Mouse (Mus musculus): ENCODE results near the gene Nfatc2. TPM values are rescaled to one million over a fixed set of nuclear protein-coding genes. Genes with fewer than 3 reads are reported as not detected.
A peak's percentile ranks its signal among the peaks of the same experiment; 100 is the strongest.

The Nfatc2 gene
- polyA plus RNA-seq, 1 experiment: 61.9 TPM

DNA sequence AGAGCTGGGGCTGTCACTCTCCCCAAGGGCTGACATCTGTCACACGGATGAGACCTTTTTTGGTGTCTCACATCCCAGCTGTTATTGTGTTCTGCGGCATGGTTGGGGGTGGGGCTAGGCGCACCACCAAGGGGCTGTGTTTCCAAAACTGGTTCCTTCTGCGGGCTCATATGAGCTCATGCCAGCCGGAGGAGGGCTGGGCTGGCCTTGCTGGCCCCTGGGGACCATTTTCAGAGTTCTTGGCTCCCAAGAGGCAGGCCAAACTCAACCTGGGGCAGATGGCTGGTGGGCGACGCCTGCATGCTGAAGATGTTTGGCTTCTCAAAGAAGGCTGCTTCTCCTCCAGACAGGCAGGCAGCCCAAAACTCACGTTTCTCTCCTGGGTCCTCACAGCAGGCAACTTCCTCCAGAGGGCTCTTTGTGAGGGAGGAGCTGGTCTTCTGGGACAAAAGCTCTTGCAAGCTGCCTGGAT, 162.4 kb downstream of the Nfatc2 start:
- H3K27ac ChIP-seq (ENCODE audit: insufficient read depth, low read depth, low read length): no peak overlapping the region
- TF ChIP-seq POLR2A (IDR thresholded peaks at IDR 0.05; ENCODE audit: borderline replicate concordance, low read depth, low read length): no peak
- TF ChIP-seq CTCF (IDR thresholded peaks at IDR 0.05; ENCODE audit: low read depth, low read length): no peak
- H3K4me3 ChIP-seq (ENCODE audit: insufficient read depth, low read length): no peak overlapping the region
- H3K4me1 ChIP-seq (ENCODE audit: control insufficient read depth, insufficient read depth, low read length): no peaks in the 10 kb centered on the region

DNA sequence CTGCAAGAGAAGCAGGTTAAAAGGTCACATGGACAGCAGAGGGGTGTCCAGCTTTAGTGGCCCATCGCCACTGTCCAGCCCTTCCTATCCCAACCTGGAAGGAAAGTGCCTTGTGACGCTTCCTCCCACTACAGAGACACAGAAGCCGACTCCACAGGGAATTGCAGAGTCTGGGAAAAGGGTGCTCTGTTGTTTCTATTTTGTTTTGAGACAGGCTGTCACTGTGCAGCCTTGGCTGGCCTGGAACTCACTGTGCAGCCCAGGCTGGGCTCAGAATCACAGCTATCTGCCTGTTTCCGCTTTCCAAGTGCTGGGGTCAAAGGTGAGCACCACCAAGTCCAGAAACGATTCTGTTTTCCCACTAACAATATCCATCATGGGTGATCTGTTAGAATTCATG, 167.3 kb downstream of the Nfatc2 start:
- Histone ChIP-seq H3K4me3 (ENCODE audit: insufficient read depth, low read length) (no peak overlapping the region), H3K27ac (ENCODE audit: insufficient read depth, low read depth, low read length) (no peak overlapping the region), H3K4me1 (ENCODE audit: control insufficient read depth, insufficient read depth, low read length) (peaks cover 7% of the 10 kb centered on the region)
- TF ChIP-seq POLR2A (IDR thresholded peaks at IDR 0.05; ENCODE audit: borderline replicate concordance, low read depth, low read length) (no peak), CTCF (IDR thresholded peaks at IDR 0.05; ENCODE audit: low read depth, low read length) (no peak)

DNA sequence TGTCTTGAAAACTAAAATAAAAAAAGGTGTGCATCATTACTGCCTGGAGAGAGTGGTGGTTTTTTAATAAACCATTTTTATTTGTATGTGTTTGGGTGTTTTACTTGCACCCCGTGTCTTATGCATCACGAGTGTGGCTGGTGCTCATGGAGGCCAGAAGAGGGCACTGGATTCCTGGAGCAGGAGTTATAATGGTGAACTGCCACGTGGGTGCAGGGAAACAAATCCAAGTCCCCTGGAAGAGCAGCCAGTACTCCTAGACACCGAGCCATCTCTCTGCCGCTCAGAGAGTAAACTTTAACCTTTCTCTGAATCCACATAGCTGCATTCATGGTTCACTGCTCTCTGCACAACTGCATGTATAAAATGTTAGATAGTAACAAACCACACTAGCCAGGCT, 168.1 kb downstream of the Nfatc2 start:
- no peak for TF ChIP-seq CTCF (IDR thresholded peaks at IDR 0.05; ENCODE audit: low read depth, low read length)
- no peak for TF ChIP-seq POLR2A (IDR thresholded peaks at IDR 0.05; ENCODE audit: borderline replicate concordance, low read depth, low read length)
- Histone ChIP-seq H3K27ac (ENCODE audit: insufficient read depth, low read depth, low read length) (no peak overlapping the region), H3K4me1 (ENCODE audit: control insufficient read depth, insufficient read depth, low read length) (peaks cover 8% of the 10 kb centered on the region), H3K4me3 (ENCODE audit: insufficient read depth, low read length) (no peak overlapping the region)

DNA sequence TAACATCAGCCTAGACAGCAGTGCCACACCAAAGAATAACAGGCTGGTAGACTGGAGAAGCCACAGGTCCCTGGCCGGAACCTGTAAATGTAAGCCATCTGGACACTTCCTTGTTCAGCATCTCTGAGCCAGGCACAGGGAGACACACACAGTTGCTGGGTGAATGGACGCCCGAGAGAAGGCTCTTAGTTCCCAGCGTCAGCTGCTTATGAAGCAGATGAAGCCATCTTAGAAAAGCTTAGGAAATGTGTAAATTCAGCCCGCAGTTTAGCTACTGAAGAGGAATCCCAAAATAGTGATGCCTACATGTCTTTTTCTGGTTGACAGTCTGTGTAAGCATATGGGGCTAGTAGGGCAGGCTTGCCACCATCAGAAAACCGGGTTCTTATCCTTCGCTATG, 169.1 kb downstream of the Nfatc2 start:
- TF ChIP-seq CTCF (IDR thresholded peaks at IDR 0.05; ENCODE audit: low read depth, low read length): no peak
- TF ChIP-seq POLR2A (IDR thresholded peaks at IDR 0.05; ENCODE audit: borderline replicate concordance, low read depth, low read length): no peak
- Histone ChIP-seq H3K27ac (ENCODE audit: insufficient read depth, low read depth, low read length) (no peak overlapping the region), H3K4me3 (ENCODE audit: insufficient read depth, low read length) (no peak overlapping the region), H3K4me1 (ENCODE audit: control insufficient read depth, insufficient read depth, low read length) (peaks cover 8% of the 10 kb centered on the region)

DNA sequence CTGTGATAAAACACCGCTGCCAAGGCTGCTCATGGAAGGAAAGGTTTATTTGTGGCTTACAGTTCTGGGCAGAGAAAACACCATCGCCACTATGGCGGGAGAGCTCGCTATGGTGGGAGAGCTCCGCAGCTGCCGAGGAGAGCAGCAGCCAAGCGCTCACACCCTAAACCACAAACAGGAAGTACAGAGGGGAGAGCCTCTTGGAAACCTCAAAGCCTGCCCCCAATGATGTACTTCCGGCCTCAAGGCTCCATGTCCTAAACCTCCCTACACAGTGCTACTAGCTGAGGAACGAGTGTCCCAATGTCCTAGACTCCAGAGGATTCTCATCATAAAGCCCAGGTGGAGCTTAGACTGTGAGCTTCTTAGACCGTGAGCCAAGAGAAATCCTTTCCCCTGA, 171.9 kb downstream of the Nfatc2 start:
- peaks cover 8% of the 10 kb centered on the region for H3K4me1 ChIP-seq (ENCODE audit: control insufficient read depth, insufficient read depth, low read length)
- H3K27ac ChIP-seq (ENCODE audit: insufficient read depth, low read depth, low read length): no peak overlapping the region
- no peak overlapping the region for H3K4me3 ChIP-seq (ENCODE audit: insufficient read depth, low read length)
- no peak for TF ChIP-seq POLR2A (IDR thresholded peaks at IDR 0.05; ENCODE audit: borderline replicate concordance, low read depth, low read length)
- TF ChIP-seq CTCF (IDR thresholded peaks at IDR 0.05; ENCODE audit: low read depth, low read length): no peak

DNA sequence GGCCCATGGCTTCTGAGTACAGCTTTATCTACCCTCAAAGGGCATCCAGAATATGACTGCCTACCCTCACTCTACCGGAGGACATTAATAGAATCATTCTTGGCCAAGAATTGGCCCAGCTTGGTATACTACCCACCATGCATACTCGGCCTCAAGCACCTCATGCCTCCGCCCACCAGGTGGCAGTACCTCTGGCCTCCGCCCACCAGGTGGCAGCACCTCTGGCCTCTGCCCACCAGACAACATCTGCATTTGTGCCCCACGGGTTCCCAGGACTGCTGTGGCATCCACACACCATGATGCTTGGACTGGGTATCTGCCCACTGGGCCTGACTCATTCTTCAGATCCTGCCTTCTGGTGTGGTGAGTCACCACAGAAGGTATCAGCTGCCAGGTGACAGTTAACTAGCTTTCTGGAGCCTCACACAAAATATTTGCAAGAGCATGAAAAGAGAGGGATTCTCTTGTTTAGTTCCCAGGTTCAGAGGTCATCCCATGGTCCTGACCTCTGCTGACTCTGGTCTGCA, 173.0 kb downstream of the Nfatc2 start:
- TF ChIP-seq CTCF (IDR thresholded peaks at IDR 0.05; ENCODE audit: low read depth, low read length): peak; percentile 46
- TF ChIP-seq POLR2A (IDR thresholded peaks at IDR 0.05; ENCODE audit: borderline replicate concordance, low read depth, low read length): no peak
- H3K4me3 ChIP-seq (ENCODE audit: insufficient read depth, low read length): no peak overlapping the region
- H3K4me1 ChIP-seq (ENCODE audit: control insufficient read depth, insufficient read depth, low read length): peaks cover 8% of the 10 kb centered on the region
- H3K27ac ChIP-seq (ENCODE audit: insufficient read depth, low read depth, low read length): no peak overlapping the region

Other genes with a start within 250 kb of the Nfatc2 start
- 1.1 and 1.2 TPM in 2 replicates for gene Atp9a, start 140.8 kb upstream of the Nfatc2 start, polyA plus RNA-seq (2012; ENCODE audit: insufficient read depth, insufficient read length, missing spikeins)
- gene Sall4, start 166.3 kb upstream of the Nfatc2 start, polyA plus RNA-seq (2012; ENCODE audit: insufficient read depth, insufficient read length, missing spikeins): not detected in 2 replicates